Mouse (Mus musculus): ENCODE results near the gene Gm4567.
"Not testable (repeated sequence)": the region's sequence is repeated elsewhere in the genome, so short reads cannot be mapped to it uniquely, and the experiment has no call there.

Gm4567 gene

GRCm38 (mm10) chr7:22719610-22720009 is at the start of gene Gm4567:
Gene Gm4567, minus strand, starts transcription at chr7:22719710.
- in situ Hi-C loops (cut with MseI, MboI), result not testable (repeated sequence)

- in situ Hi-C loops (cut with MseI, MboI), result not testable (repeated sequence)
Observed at GRCm38 (mm10) chr7:22761397-22761796, 41.9 kb upstream of the Gm4567 start, which contains the start of gene Vmn1r157. Gene Vmn1r157, plus strand, starts transcription at chr7:22761697.

DNA sequence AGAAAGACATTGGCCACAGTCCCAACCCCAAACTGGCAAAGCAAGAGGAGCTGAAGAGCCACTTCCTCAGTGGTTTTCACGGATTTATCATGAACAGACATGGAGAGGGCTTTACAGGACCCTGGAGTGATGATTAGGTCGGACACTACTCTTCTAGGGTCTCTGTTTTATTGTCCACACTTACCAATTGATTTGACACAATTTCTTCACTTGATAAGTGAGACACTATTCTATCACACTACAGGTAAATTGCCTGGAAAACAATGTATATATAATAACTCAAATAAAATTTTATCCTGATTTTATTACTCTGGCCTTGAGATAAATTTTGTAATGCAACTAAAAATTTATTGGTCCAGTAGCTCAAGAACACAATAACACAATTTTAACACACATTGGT is 27.3 kb downstream of the Gm4567 start, which contains the start of gene Gm8693:
Gene Gm8693 (minus strand): TSS at position 101 of the 400 bp plus-strand sequence.
- in situ Hi-C loops (cut with MseI, MboI), result not testable (repeated sequence)

Measured in mouse trophoblast stem cell (cell line).